Mouse (Mus musculus) gastrocnemius, postnatal 36 days (tissue): Measurements from ENCODE around the gene Sipa1l1. TPM values are rescaled to one million over a fixed set of nuclear protein-coding genes. Genes with fewer than 3 reads are reported as not detected.
"Not testable (repeated sequence)": the region's sequence is repeated elsewhere in the genome, so short reads cannot be mapped to it uniquely, and the experiment has no call there.

ENCODE experiments used
- DNase-seq, 2 experiments: peaks; one replicate each; pipeline ENCODE4 v3.0.0; 2022
- intact Hi-C: fragments of 180-260 bp; cut with DNase I; formaldehyde crosslinking; loops from one replicate; pipeline ENCODE4 v1.15.1; 2025
- total RNA-seq, 2 experiments: library from RNA; stranded (reverse); gene quantifications; 2 replicates each; pipeline ENCODE4 v1.2.3; 2021

The Sipa1l1 gene
- total RNA-seq, 2 experiments from 2014 or later = 7.7 to 8.0 TPM

DNA sequence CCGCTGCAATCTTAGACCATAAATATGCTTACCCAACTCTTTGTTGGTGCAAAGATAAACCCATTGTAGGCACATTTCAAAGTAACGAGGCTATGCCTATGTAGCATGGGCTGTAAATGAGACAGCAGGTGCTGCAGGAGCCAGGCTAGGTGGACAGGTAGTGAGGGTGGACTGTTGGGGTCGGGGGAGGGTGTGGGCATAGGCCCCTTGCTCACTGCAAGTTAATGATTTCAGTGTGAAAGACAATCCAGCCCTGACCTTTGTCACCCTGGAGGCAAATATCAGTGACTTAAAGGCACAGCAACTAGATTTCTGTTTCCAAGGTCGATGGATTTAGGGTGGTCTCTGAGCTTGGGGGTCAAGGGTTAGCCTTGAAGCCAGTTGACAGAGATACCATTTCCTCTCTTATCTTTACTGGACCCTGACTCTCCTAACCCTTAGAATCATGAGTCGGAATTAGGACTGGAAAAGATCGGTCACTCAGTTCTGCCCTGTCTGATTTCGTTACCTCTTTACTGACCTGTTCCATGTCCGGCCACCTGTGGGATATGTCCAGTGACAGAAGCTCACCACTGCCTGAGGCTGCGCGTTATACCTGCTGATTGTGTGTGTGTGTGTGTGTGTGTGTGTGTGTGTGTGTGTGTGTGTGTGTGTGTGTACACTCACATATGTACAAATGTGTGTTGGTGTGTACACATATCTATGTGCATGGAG lies 286.7 kb downstream of the Sipa1l1 start:
- intact Hi-C loops = no loop called here
- DNase-seq = no peak

DNA sequence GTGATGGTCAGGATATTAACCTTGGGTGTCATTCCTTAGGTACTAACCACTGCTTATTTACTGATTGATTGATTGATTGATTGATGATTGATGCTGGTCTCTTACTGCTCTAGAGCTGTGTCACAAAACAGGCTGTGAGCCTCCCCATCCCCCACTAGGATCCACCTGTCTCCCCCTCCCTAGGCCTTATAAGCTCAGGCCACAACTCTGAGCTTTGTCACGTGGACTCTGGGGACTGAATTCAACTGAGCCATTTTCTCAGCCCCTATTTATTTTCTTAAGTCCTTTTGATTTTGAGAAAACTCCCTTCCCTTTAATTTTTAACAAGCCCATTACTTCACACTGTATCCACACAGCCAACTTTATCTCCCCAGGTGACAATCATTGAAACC lies 287.3 kb downstream of the Sipa1l1 start:
- intact Hi-C loops = no loop called here
- no peak for DNase-seq

DNA sequence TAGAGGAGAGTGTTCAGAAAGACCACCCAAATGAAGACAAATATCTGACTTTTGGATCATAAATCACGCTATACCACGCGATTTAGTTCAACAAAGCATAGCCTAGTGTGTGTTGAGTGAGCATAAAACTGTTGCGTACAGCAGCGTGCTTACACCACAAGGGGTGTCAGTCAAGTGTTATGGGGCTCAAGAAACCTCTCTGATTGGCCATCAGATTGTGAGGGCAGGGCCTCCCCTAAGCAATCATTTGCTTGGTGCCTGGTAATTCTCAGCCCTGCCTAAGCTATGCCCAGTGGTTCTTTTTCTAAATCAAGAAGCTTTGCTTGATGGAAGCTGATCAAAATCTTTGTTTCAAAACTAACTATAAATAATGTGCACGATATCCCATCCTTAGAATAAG lies 288.5 kb downstream of the Sipa1l1 start:
- no peak for DNase-seq
- intact Hi-C loops = no loop called here

DNA sequence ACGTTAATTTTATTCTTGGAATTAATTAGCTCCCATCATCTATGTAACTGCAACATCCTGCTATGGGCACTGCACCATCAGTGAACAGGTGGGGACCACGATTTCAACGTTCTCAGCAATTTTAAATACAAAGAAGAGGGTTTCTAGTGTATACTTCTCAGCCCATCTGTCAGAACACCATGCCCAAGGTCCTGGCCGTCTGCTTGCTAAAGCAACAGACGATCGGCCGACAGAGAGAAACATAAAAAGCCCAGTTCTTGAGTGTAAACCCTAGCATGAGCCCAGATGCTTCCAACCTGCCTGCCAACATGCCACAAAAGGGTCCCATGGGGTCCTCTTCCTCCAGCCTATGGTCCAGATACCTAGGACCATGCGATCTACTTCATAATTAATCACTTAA lies 288.9 kb downstream of the Sipa1l1 start:
- DNase-seq = no peak
- intact Hi-C loops = no loop called here

DNA sequence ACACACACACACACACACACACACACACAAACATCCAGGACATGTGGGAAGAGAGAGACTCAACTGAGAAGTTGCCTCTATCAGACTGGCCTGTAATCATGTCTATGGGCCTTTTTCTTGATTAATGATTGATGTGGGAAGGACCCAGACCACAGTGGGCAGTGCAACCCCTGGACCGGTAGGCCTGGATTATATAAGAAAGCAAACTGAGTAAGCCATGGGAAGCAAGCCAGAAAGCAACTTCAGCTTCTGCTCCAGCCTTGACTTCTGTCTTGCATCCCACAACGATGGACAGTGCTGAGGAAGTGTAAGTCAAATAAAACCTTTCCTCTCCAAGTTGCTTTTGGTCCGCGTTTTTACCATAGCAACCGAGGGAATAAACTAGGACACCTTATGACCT lies 298.1 kb downstream of the Sipa1l1 start:
- intact Hi-C loops = loop anchor here (5.0 kb wide), 1 partner anchor 295 kb away; no protein-coding TSS in a partner anchor
- DNase-seq = no peak

DNA sequence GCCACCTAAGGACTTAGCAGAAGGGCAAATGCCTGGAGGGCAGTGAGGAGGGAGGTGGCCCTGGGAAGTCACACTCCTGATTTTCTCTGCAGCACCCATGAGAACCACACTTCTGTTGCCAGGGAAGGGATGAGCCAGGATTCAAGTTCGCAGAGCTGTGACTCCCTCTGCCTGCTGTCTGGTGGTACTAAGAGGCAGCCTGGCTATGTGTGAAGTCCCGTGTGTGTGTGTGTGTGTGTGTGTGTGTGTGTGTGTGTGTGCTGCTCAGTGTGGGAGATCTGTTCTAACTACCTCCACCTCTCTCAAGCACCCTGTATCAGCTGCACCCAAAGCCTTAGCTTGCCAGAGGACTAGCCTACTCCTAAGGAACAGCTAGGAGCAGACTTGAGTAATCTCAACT lies 298.5 kb downstream of the Sipa1l1 start:
- intact Hi-C loops = loop anchor here (5.0 kb wide), 1 partner anchor 295 kb away; no protein-coding TSS in a partner anchor
- DNase-seq = no peak

DNA sequence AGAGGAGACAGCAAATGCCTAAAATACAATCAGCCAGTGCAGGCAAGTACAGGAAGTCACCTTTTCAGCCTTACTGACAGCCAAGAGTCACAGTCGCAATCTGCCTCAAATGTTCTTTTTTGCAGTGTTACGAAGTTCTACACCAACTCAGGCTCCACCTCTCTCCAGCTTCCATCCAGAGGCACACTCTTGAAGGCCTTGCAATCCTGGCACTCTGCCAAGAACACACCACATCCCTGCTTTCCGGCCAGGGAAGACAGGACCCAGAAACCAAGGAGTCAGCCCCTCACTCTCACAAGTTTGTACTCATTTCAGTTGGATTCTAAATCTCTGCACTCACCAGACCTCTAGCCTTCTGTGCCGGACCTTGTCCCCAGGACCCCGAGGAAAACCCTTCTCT lies 299.3 kb downstream of the Sipa1l1 start:
- intact Hi-C loops = loop anchor here (5.0 kb wide), 1 partner anchor 296 kb away; no protein-coding TSS in a partner anchor
- no peak for DNase-seq

DNA sequence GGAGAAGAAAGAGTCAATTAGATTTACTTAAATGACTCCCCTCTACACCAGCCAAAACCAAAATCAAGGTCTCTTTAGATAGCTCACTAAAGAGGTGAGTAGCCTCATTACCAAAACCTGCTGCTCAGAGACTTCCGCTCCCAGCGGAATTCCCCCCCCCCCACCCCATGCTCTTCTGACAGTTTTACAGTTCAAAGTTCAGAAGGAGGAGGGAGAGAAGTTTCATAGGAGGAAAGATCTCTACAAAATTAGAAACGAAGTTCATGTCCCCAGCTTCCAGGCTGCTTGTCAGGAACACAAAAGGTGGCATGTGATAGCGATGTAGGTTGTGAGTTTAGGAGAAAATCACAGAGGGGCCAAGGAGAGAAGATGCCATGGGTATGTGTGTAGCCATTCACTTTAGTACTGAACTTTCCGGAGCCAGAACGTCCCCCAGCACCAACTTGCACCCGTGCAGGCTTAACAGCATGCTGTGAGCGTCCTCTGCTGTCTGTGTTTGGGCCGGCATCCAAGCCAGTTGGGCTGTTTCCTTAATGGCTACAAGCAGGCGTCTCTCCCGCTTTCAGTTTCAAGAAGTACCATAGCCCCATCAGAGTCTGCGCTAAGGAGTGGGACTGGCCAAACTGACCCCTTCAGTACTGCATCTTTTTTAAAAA lies 300.7 kb downstream of the Sipa1l1 start:
- DNase-seq = peak; percentile 77 to 81
- intact Hi-C loops = loop anchor here (5.0 kb wide), 1 partner anchor 298 kb away; no protein-coding TSS in a partner anchor

DNA sequence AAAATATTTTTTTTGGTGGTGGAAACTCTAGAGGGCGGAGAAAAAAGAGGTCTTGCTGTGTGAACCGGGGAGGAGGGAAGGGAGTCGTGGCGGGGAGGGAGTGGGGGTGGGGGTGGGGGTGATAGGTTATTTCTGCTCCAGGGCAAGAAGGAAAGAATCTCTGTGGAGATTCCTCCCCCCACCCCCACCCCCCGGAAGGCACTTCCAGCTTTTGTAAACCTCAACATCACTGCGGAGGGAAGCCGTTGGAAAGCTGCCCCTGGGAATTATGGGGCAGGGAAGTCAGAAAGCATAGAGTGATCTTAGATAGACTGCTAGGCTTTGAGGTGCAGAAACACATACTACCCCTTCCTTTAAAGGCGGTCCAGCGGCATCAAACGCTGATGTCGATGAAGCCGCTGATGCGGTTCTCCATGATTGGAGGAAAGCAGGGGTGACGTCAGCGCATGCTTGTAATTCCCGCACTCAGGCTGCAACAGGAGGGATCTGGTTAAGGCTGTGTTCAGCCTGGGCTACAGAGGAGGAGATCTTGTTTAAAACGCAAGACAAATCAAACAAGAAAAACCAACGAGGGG lies 301.3 kb downstream of the Sipa1l1 start:
- peak; percentile 23 to 59 for DNase-seq
- intact Hi-C loops = no loop called here

DNA sequence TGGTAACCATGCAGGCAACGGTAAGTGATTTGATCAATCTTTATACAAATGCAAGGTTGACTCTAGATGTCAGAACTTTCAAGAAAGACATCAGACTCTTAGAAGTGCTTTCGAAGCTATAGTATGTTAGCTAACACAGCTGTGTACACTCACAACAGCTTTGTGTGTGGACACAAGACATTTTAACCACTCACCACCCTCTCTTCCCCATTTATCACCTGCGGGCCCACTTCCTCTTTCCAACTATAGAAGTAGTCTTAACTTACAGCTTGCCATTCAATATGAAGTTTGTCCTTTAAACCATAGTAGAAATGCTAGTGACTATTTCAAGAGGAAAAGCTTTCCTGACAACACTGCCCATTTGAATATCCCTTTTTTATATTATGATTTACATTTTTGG lies 303.7 kb downstream of the Sipa1l1 start:
- DNase-seq = no peak
- intact Hi-C loops = no loop called here

DNA sequence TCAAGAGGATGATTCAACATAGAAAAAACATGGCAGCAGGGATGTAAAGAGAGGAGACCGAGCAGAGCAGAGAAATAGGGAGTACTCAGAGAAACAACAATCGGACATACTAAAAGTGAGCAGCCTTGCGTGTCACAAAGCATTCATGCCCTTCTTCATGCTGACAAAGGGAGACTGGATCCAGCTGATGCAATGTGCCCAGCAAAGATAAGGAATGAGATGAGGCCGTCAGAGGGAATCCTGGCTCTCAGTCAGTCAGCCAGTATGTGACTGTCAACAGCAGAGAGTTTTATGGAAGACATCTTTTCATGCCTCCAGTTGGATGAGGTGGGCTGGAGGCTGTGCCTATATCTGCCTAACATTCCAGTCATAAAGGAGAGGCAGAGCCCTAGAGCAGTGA lies 304.1 kb downstream of the Sipa1l1 start:
- no peak for DNase-seq
- intact Hi-C loops = no loop called here

DNA sequence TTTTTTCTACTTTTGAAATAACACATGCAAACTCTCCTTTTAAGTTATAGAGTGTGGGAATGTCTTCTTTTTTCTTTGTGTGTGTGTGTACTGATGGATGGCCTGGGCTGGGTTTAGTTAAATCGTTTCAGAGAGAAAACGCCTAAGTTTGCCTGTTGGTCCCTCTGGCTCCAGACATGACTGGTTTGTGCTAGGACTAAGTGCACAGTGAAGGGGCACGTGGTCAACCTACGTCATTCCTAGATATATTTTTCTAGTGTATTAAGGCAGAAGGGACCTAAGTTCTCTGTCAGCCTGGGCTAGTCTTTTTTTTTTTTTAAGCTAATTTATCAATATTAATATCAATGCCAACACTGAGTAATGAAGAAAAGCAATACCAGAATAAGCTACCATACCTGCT lies 305.3 kb downstream of the Sipa1l1 start:
- intact Hi-C loops = no loop called here

DNA sequence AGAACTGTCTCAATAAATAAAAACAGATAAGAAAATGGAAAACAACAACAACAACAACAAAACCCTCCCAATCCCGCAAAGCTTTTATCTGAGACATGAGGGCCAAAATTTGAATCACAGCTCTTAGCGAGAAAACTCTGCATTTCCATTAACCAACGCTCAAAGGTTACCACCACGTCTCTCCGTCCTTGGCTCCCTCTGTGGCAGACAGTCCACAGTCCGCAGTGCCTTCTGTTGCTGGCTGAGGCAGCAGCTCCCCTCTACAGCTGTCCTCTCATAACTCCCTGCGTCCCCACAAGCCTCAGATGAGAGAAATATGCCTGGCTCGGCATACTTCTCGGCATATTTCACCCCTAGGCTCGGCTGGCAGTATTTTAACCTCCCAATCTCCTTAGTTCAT lies 306.9 kb downstream of the Sipa1l1 start:
- no peak for DNase-seq

More for the DNA sequence above, 305.3 kb downstream of the Sipa1l1 start:
- DNase-seq = no peak

DNA sequence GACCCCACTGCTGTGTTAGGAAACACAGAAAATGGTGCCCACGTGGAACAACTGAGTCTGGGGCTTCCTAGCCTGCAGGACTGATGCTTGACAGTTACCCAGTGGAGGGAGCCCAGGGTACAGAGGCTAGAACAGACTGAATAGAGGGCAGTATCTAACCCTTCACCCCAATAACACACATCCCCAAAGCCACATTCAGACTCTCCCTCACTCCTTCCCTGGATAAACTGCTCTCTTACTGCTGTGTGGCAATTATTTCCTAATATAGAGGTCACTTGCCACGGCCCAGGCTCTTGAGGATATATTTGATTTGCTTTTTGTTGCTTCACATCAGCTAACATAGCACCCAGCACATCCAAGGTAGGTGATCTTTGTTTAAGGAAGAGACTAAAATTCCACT lies 307.5 kb downstream of the Sipa1l1 start:
- no peak for DNase-seq
- intact Hi-C loops = no loop called here

More for the DNA sequence above, 306.9 kb downstream of the Sipa1l1 start:
- intact Hi-C loops = no loop called here

DNA sequence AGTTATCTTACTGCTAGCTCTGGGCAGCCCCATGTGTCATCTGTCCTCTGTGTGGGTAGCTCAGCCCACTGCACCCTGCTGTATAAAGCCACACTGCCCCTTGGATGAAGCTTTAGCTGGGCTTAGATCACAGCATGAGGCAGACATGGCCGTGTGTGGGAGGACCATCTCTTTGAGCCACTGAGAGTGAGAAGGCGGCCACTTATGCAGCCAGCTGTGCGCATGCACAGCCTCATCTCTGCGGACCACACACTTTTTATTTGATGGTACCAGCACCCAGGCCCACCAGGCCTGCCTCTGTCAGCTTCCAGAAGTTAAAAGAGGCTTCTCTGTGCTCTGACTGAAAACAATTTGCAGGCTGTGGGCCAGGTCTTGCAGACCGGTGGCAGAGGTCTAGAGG lies 308.7 kb downstream of the Sipa1l1 start:
- DNase-seq = no peak
- intact Hi-C loops = no loop called here

DNA sequence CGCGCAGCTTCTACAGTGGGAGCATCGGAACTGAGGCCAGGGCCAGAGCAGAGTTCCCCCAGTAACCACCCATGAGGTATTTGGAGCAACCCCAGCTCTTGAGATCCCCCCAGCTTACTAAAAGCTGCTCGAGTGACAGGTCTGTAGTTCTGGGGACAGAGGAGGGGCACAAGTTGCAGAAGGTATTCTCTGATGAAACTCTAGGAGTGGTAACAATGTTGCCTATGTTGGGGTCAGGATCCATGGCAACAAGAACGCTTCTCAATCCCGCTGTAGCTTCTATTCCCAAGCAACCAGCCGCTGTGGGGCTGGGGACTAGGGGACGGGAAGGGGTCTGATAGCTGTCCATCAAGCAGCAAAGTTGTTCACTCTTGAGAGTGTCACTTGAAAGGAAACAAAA lies 309.1 kb downstream of the Sipa1l1 start:
- no peak for DNase-seq
- intact Hi-C loops = no loop called here

DNA sequence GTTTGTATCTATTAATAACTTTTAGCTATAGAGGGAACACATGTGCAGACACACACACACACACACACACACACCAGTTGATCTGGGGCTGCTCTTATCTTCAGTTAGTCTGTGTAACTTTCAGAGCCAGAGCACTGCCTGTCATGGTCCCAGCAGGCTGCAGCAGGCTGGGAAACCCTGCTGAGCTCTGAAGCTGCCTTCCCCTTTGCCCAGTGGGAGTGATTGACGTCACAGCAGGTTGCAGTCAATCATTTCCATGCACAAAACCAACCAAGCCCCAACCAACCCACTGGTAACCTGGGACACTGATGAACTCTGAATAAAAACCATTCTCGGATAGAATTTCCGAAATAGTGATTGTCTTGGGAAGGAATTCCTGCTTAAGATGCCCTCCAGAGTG lies 310.3 kb downstream of the Sipa1l1 start:
- intact Hi-C loops = no loop called here
- DNase-seq = no peak

DNA sequence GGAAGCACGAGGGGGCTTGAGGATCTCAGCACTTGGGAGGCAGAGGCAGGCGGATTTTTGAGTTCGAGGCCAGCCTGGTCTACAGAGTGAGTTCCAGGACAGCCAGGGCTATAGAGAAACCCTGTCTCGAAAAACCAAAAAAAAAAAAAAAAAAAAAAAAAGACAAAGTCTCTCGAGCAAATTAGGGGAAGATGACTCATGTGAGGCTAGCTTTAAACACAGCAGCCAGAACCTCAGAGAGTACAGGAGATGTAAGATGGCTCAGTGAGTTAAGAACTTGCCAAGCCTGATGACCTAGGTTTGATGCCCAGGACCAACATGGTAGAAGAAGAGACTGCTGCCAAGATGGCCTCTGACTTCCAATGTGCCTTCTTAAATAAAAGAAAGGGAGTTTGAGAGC lies 311.3 kb downstream of the Sipa1l1 start:
- intact Hi-C loops, DNase-seq: not testable (repeated sequence)

DNA sequence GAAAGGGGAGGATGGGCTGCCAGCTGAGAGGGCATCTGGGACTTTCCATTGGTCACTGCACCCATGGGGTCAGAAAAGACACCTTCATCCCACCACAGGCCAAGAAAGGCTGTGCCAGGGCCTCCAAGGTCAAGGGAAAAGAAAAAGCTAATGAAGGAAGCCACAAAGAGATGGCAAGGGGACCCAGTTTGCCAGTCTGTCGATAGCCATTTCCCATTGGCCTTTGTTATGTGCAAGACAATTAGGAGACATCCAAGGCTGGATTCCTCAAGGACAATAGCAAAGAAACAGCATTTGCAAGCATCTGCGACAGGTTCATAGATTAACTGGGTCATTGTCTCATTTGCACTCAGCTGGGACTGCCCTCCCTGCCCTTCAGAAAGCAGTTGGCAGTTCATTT lies 316.3 kb downstream of the Sipa1l1 start:
- intact Hi-C loops = no loop called here
- DNase-seq = no peak

DNA sequence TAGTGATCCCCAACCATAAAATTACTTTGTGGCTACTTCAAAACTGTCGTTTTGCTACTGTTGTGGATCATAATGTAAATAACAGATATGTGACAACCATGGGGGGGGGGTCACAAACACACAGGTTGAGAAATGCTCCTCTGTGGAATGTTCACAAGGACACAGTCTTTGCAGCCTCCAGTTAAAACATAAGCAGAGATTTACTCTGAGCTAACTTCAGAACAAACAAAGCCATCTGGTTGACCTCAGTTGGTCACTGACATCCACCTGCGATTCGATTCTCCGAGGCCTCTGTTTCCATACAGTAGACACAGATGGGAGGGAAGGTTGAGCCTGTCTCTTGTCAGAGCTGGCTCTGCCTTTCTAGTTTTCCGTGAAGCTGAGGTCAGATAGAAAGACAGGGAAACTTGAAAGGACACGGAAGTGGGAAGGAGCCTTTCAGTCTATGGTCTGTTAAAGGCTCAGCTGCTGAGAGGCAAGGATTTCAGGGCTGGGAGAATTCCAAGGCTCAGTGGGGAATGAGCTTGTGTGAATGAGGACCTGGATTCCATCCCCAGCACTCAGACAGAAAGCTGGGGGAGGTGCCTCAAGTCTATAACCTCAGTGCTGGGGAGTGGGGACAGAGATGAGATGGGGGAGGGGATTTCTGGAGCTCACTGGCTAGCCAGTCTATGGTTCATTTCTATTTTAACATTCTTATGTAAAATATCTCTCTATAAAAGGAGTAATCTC lies 317.9 kb downstream of the Sipa1l1 start:
- intact Hi-C loops = no loop called here
- DNase-seq = no peak

DNA sequence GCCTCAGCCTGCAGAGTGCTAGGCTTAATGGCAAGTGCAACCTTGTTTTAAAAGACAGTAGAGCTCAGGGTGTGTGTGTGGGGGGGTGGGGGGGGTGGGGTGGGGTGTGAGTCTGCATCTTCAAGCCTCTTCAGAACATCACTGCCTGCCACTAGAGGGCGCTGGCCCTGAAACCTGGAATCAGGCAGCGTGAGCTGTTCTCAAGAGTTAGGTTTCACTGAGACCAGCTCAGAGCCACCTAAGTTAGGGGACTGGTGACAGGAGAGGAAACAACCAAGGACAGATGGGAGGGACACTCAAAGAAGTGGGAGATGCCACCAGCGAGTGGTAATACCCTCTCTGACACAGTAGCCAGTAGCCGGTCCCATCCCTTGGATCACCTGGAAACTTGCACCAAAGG lies 320.0 kb downstream of the Sipa1l1 start:
- intact Hi-C loops = no loop called here
- DNase-seq = no peak
